Mouse (Mus musculus): ENCODE results near the gene Med1.

DNA sequence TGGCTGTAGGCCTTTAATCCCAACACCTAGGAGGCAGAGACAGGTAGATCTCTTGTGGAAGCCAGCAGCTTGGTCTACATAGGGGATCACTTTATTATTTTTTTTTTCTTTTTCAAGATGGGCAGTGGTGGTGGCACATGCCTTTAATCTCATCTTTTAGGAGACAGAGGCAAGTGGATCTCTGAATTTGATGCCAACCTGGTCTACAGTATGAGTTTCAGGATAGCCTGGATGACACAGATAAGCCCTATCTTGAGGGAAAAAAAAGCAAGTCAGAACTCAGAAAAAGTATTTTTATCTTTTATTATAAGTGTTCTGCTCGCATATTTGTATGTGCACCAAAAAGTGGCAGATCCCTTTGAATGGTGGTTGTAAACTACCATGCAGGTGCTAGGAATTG lies 20.2 kb upstream of the Med1 start:
- no peak for TF ChIP-seq POLR2A (IDR thresholded peaks at IDR 0.05; ENCODE audit: low read depth, low read length)
- TF ChIP-seq CTCF (IDR thresholded peaks at IDR 0.05; ENCODE audit: extremely low read depth, insufficient read length, insufficient replicate concordance, low read depth, low read length), result no peak
